Mouse (Mus musculus): ENCODE measurements at regions not wholly inside any gene's neighbourhood (a gene's known extent, or its start where the extent isn't known, plus 50 kb on each side); places are given as distances from the start of the nearest gene placed in this dataset.

DNA sequence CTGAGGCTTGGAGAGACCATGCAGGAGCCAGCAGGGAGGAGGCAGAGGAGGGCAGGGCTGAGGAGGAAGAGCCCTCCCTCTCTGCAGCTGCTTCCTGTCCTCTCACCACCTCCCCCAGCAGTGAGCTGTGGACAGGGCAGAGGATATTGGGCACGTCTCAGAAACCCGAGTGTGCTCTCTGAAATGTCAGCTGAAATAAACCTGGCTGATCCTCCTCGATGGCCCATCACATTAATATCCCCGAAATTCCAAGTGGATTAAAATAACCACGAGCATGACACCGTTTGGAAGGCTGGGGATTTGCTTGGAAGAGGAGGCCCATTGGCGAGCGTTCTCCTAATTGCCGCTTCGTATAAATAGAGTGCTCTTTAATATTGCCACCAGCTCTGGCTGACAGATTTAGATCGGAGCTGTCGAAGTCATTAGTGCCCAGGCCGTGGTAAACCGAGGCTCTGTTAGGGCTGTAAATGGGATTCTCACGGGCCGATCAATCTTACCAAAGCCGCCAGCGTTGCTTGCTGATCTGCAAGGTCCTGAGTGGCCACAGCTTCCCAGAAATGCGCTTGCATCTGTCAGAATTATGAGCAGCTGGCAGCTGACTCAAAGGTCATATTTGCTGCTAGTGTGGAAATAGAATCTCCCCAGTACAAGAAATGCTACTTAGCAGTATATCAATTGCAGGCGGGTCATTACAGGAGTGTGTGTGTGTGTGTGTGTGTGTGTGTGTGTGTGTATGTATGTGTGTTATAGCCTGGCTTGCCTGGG is 268.5 kb downstream of the Rplp1 start:
- peak in 1 of 2 experiments; percentile 42; a peak in 1 of 4 replicates for ATAC-seq (replicated peaks in 1 of 2; ENCODE audit: insufficient read depth in 1 of 2, low FRiP score in 2 of 2, low TSS enrichment in 1 of 2, low read depth in 1 of 2, poor library complexity in 2 of 2, severe bottlenecking in 2 of 2)

DNA sequence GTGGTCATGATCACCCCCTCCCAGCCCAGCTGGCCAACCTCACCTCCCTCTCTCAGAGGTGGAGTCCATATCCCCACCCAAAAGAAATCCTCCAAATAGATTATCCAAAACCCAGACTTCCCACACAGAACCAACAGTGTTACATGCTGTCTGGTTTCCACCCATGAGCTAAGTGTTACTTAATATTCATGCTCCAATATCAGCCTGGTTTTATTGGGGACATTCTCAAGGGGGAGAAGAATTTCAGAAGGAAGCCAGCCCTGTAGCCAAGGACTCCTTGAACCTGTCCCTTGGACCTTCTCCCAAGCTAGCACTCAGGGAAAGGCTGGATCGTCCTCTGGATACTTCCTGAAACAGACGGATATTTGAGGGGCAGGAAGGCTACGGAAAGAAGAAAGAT is 268.6 kb downstream of the Tle3 start:
- ATAC-seq (replicated peaks in 1 of 2; ENCODE audit: insufficient read depth in 1 of 2, low FRiP score in 2 of 2, low TSS enrichment in 1 of 2, low read depth in 1 of 2, poor library complexity in 2 of 2, severe bottlenecking in 2 of 2): no peak

GRCm38 (mm10) chr9:61638908-61639307 is 266.7 kb downstream of the Tle3 start:
- no peak for ATAC-seq (replicated peaks in 1 of 2; ENCODE audit: insufficient read depth in 1 of 2, low FRiP score in 2 of 2, low TSS enrichment in 1 of 2, low read depth in 1 of 2, poor library complexity in 2 of 2, severe bottlenecking in 2 of 2)

DNA sequence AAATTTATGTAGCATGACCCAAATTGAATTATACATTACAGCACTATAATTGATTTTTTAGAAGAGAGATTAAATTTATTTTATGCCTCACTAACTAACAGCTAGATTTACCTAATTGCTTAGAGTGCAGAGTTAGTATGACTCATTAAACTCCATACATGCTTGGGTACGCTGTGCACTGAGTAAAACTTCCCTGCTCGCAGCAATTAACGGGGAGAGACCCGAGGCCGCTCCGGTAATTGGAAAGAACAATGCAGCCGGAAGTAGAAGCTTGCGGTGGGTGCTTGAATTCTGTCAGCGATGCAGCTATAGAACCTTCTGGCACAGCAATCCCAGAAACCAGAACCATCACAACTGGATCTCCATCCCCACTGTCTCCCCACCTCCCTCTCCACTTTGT is 261.8 kb downstream of the Tle3 start:
- no peak for ATAC-seq (replicated peaks in 1 of 2; ENCODE audit: insufficient read depth in 1 of 2, low FRiP score in 2 of 2, low TSS enrichment in 1 of 2, low read depth in 1 of 2, poor library complexity in 2 of 2, severe bottlenecking in 2 of 2)

- no peak for ATAC-seq (replicated peaks in 1 of 2; ENCODE audit: insufficient read depth in 1 of 2, low FRiP score in 2 of 2, low TSS enrichment in 1 of 2, low read depth in 1 of 2, poor library complexity in 2 of 2, severe bottlenecking in 2 of 2)
Observed at GRCm38 (mm10) chr9:61632602-61633001, 260.4 kb downstream of the Tle3 start.

DNA sequence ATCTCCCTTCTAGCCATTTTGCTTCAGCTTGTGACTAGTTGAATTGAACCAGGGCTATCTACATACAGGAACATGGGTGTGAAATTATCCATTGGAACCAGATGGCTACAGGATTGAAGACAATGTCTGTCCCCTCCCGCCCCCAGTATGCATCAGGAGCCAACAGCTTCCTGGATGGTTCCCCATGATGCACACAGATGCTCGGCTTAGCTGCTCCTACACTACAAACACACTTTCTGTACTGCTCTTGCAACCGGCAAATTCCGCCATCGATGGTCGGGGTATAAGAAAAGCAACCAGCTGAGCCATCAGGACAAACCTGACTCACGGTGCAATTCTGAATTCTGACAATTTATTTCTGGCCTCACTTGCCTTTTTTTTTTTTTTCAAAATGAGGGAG is 258.9 kb downstream of the Tle3 start:
- ATAC-seq (replicated peaks in 1 of 2; ENCODE audit: insufficient read depth in 1 of 2, low FRiP score in 2 of 2, low TSS enrichment in 1 of 2, low read depth in 1 of 2, poor library complexity in 2 of 2, severe bottlenecking in 2 of 2): no peak

- ATAC-seq (replicated peaks in 1 of 2; ENCODE audit: insufficient read depth in 1 of 2, low FRiP score in 2 of 2, low TSS enrichment in 1 of 2, low read depth in 1 of 2, poor library complexity in 2 of 2, severe bottlenecking in 2 of 2): no peak; a peak in 1 of 4 replicates
Observed at GRCm38 (mm10) chr9:61627801-61628574, 255.8 kb downstream of the Tle3 start.

- no peak for ATAC-seq (replicated peaks in 1 of 2; ENCODE audit: insufficient read depth in 1 of 2, low FRiP score in 2 of 2, low TSS enrichment in 1 of 2, low read depth in 1 of 2, poor library complexity in 2 of 2, severe bottlenecking in 2 of 2)
Observed at GRCm38 (mm10) chr9:61622933-61623332, 250.8 kb downstream of the Tle3 start.

DNA sequence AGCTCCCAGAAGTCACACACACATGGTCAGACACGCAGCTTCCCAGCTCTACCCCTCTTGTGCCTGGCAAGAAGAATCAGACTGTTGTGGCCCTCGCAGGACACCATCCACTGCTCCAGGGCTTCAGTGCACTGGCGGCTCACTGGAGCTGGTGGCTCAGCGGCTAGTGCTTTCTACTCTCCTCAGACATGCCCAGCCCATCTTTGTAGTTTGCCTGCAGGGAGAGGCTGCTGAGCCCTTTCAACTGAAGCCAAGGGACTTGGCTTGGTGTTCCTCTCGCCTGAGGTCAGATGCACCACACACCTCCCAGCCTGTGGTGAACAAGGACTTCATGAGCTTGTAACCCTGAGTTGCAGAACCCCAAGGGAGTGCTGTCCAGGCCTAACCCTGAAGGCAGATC is 249.8 kb downstream of the Tle3 start:
- ATAC-seq (replicated peaks in 1 of 2; ENCODE audit: insufficient read depth in 1 of 2, low FRiP score in 2 of 2, low TSS enrichment in 1 of 2, low read depth in 1 of 2, poor library complexity in 2 of 2, severe bottlenecking in 2 of 2): no peak

- ATAC-seq (replicated peaks in 1 of 2; ENCODE audit: insufficient read depth in 1 of 2, low FRiP score in 2 of 2, low TSS enrichment in 1 of 2, low read depth in 1 of 2, poor library complexity in 2 of 2, severe bottlenecking in 2 of 2): no peak
Observed at GRCm38 (mm10) chr9:61620786-61621185, 248.6 kb downstream of the Tle3 start.

DNA sequence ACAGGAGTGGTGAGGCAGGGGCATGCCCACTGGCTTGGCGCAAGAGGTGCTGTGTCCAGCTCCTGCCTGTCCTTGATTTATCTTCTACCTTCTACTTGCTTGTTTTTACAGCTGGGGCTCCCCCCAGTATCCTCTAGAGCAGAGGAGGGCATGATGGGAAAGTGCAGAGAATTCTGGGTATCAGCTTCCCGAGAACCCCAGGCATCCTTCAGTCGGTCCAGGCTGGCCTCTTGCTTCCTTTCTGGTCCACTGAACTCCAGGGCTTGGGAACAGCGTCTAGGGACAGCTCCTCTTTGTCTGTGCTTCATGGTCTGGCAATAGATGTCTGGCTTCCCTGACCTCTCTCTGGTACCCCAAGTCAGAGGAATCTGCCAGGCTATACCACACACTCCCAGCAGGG is 247.9 kb downstream of the Tle3 start:
- no peak for ATAC-seq (replicated peaks in 1 of 2; ENCODE audit: insufficient read depth in 1 of 2, low FRiP score in 2 of 2, low TSS enrichment in 1 of 2, low read depth in 1 of 2, poor library complexity in 2 of 2, severe bottlenecking in 2 of 2)

GRCm38 (mm10) chr9:61618510-61619249 is 246.5 kb downstream of the Tle3 start:
- no peak for ATAC-seq (replicated peaks in 1 of 2; ENCODE audit: insufficient read depth in 1 of 2, low FRiP score in 2 of 2, low TSS enrichment in 1 of 2, low read depth in 1 of 2, poor library complexity in 2 of 2, severe bottlenecking in 2 of 2)

GRCm38 (mm10) chr9:61617979-61618378 is 245.8 kb downstream of the Tle3 start:
- no peak for ATAC-seq (replicated peaks in 1 of 2; ENCODE audit: insufficient read depth in 1 of 2, low FRiP score in 2 of 2, low TSS enrichment in 1 of 2, low read depth in 1 of 2, poor library complexity in 2 of 2, severe bottlenecking in 2 of 2)

GRCm38 (mm10) chr9:61615556-61615955 is 243.4 kb downstream of the Tle3 start:
- ATAC-seq (replicated peaks in 1 of 2; ENCODE audit: insufficient read depth in 1 of 2, low FRiP score in 2 of 2, low TSS enrichment in 1 of 2, low read depth in 1 of 2, poor library complexity in 2 of 2, severe bottlenecking in 2 of 2): no peak

- ATAC-seq (replicated peaks in 1 of 2; ENCODE audit: insufficient read depth in 1 of 2, low FRiP score in 2 of 2, low TSS enrichment in 1 of 2, low read depth in 1 of 2, poor library complexity in 2 of 2, severe bottlenecking in 2 of 2): no peak
Observed at GRCm38 (mm10) chr9:61607576-61607975, 235.4 kb downstream of the Tle3 start.

GRCm38 (mm10) chr9:61602353-61602978 is 230.3 kb downstream of the Tle3 start:
- ATAC-seq (replicated peaks in 1 of 2; ENCODE audit: insufficient read depth in 1 of 2, low FRiP score in 2 of 2, low TSS enrichment in 1 of 2, low read depth in 1 of 2, poor library complexity in 2 of 2, severe bottlenecking in 2 of 2): no peak

DNA sequence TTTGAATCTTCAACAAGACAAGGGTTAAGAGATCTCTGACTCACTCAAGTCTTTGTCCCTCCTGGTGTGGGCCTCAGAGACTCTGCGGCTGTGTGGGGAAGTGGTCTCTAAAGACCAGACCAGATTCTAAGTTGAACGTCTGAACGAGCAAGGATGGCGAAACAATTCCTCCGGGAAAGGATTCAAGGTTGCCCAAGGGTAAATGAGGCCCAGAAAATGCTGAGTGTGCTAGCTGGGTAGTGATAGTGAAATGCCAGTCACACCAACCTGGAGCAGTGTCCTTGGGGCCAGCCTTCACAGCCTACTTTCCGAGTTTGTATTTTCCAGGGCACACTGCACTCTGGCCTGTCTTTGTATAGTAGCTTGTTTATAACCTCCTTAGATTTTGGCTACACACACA is 229.7 kb downstream of the Tle3 start:
- no peak for ATAC-seq (replicated peaks in 1 of 2; ENCODE audit: insufficient read depth in 1 of 2, low FRiP score in 2 of 2, low TSS enrichment in 1 of 2, low read depth in 1 of 2, poor library complexity in 2 of 2, severe bottlenecking in 2 of 2)

DNA sequence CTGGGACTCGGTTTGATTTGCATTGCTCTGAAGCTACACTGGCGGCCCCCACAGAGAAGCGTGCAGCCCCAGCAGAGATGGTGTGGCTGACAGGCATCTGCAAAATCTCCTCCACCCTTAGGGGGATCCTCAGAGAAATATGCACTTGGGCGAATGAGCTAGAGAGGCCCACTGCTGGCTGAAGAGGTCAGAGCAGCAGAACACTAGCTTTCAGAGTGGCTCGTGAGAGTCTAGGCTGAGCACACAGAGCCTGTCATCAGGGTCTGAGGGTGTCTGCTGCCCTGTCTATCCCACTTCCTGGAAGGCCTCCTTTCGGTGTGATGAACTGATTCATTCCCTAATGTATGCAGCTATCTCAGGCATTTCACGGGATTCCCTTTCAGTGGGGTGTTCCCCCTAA is 225.1 kb downstream of the Tle3 start:
- no peak for ATAC-seq (replicated peaks in 1 of 2; ENCODE audit: insufficient read depth in 1 of 2, low FRiP score in 2 of 2, low TSS enrichment in 1 of 2, low read depth in 1 of 2, poor library complexity in 2 of 2, severe bottlenecking in 2 of 2)
